Mouse (Mus musculus) liver, embryonic 13.5 days (tissue): ENCODE data around the gene Phkg1. TPM values are rescaled to one million over a fixed set of nuclear protein-coding genes. Genes with fewer than 3 reads are reported as not detected.
"Not testable (repeated sequence)": the region's sequence is repeated elsewhere in the genome, so short reads cannot be mapped to it uniquely, and the experiment has no call there.

Experiments
- ATAC-seq: fragments of 200-750 bp; cut with Nextera tagmentation; 2 replicates; pipeline ENCODE4 v1.8.0; 2017; ENCODE audit warnings: low read depth, mild to moderate bottlenecking, moderate number of reproducible peaks, moderate library complexity
- DNase-seq: peaks from one replicate; pipeline ENCODE4 v3.0.0; 2022
- H3K27ac ChIP-seq: fragments of 300-500 bp; sonication (generic); 2 replicates; pipeline ENCODE4 v1.5.1; 2015; ENCODE audit warnings: moderate library complexity, mild to moderate bottlenecking, inconsistent platforms
- H3K27me3 ChIP-seq: fragments of 300-500 bp; sonication (generic); 2 replicates; pipeline ENCODE4 v1.6.1; 2015; ENCODE audit warnings: mild to moderate bottlenecking, inconsistent platforms
- H3K36me3 ChIP-seq: fragments of 300-500 bp; sonication (generic); 2 replicates; pipeline ENCODE4 v1.6.1; 2015; ENCODE audit warnings: mild to moderate bottlenecking, inconsistent platforms
- H3K4me1 ChIP-seq: fragments of 300-500 bp; sonication (generic); replicated peaks from 2 replicates; pipeline ENCODE4 v1.6.1; 2015; ENCODE audit warnings: inconsistent platforms
- H3K4me2 ChIP-seq: fragments of 300-500 bp; sonication (generic); 2 replicates; pipeline ENCODE4 v1.6.1; 2015; ENCODE audit warnings: inconsistent platforms, mild to moderate bottlenecking, moderate library complexity
- H3K4me3 ChIP-seq: fragments of 300-500 bp; sonication (generic); replicated peaks from 2 replicates; pipeline ENCODE4 v1.5.1; 2015; ENCODE audit warnings: mild to moderate bottlenecking, inconsistent platforms
- H3K9ac ChIP-seq: fragments of 300-500 bp; sonication (generic); 2 replicates; pipeline ENCODE4 v1.6.1; 2015; ENCODE audit warnings: mild to moderate bottlenecking, inconsistent platforms
- H3K9me3 ChIP-seq: fragments of 300-500 bp; sonication (generic); replicated peaks from 2 replicates; pipeline ENCODE4 v1.6.1; 2016; ENCODE audit warnings: inconsistent platforms
- WGBS: fragments of 180-500 bp; shearing (Covaris S2); methylation state at CpG from one replicate; pipeline ENCODE4 v1.1.7; 2015; ENCODE audit not compliant: insufficient replicate concordance; 5-methylcytosine and 5-hydroxymethylcytosine counted together
- polyA plus RNA-seq: library from polyadenylated mRNA; unstranded; fragments of >200 nt; fragmentation: Nextera tagmentation; extraction: Ambion mirVana; gene quantifications from 2 replicates; pipeline ENCODE4 v1.2.1, GENCODE M21; 2015

Gene Phkg1
- polyA plus RNA-seq, 1 experiment from 2014 or later = 0.18 TPM

GRCm38 (mm10) chr5:129924820-129925452, 26.6 kb upstream of the Phkg1 start:
- DNase-seq = no peak
- peaks cover 8% of the 10 kb centered on the region for H3K4me1 ChIP-seq
- H3K27me3 ChIP-seq = no peaks in the 10 kb centered on the region
- H3K27ac ChIP-seq = no peak overlapping the region
- no peak for ATAC-seq
- WGBS = 63% methylated on average over 8 of the region's 8 CpGs
- H3K4me2 ChIP-seq = no peak overlapping the region
- no peak overlapping the region for H3K4me3 ChIP-seq
- no peaks in the 10 kb centered on the region for H3K9me3 ChIP-seq
- no peaks in the 10 kb centered on the region for H3K36me3 ChIP-seq
- H3K9ac ChIP-seq = no peak overlapping the region

GRCm38 (mm10) chr5:129921972-129922371, 23.6 kb upstream of the Phkg1 start:
- no peak overlapping the region for H3K4me2 ChIP-seq
- no peak overlapping the region for H3K4me3 ChIP-seq
- no peaks in the 10 kb centered on the region for H3K9me3 ChIP-seq
- H3K36me3 ChIP-seq = no peaks in the 10 kb centered on the region
- no peak for DNase-seq
- no peak for ATAC-seq
- peaks cover 15% of the 10 kb centered on the region for H3K4me1 ChIP-seq
- 88% methylated on average over 4 of the region's 4 CpGs for WGBS
- H3K9ac ChIP-seq = no peak overlapping the region
- H3K27me3 ChIP-seq = no peaks in the 10 kb centered on the region
- H3K27ac ChIP-seq = no peak overlapping the region

- Histone ChIP-seq H3K27me3 (no peaks in the 10 kb centered on the region), H3K4me3 (no peak overlapping the region), H3K9ac (no peak overlapping the region), H3K4me1 (peaks cover 15% of the 10 kb centered on the region), H3K4me2 (no peak overlapping the region), H3K36me3 (no peaks in the 10 kb centered on the region), H3K9me3 (no peaks in the 10 kb centered on the region), H3K27ac (peak overlapping the region; percentile 9; the same call in 1 of the 2 replicates)
- 70% methylated on average over 8 of the region's 8 CpGs for WGBS
- ATAC-seq (no peak), DNase-seq (no peak)
These were observed 21.0 kb upstream of the Phkg1 start for GRCm38 (mm10) chr5:129919320-129919719.

- WGBS = 71% methylated on average over 9 of the region's 9 CpGs
- Histone ChIP-seq H3K27ac (peak overlapping the region; percentile 9; the same call in 1 of the 2 replicates), H3K36me3 (no peaks in the 10 kb centered on the region), H3K27me3 (no peaks in the 10 kb centered on the region), H3K4me1 (peaks cover 15% of the 10 kb centered on the region), H3K9me3 (no peaks in the 10 kb centered on the region), H3K4me3 (no peak overlapping the region), H3K4me2 (no peak overlapping the region), H3K9ac (no peak overlapping the region)
- ATAC-seq (no peak), DNase-seq (no peak)
These were observed 20.4 kb upstream of the Phkg1 start for GRCm38 (mm10) chr5:129918752-129919151.

- Histone ChIP-seq H3K9me3 (no peaks in the 10 kb centered on the region), H3K27me3 (no peaks in the 10 kb centered on the region), H3K9ac (no peak overlapping the region), H3K27ac (no peak overlapping the region), H3K4me2 (no peak overlapping the region), H3K36me3 (no peaks in the 10 kb centered on the region), H3K4me1 (peaks cover 15% of the 10 kb centered on the region), H3K4me3 (no peak overlapping the region)
- DNase-seq (peak; percentile 18), ATAC-seq (0 out of 2 replicates have a peak, but pooled peaks have one; percentile 29)
- 73% methylated on average over 24 of the region's 24 CpGs for WGBS
These were observed 19.8 kb upstream of the Phkg1 start for GRCm38 (mm10) chr5:129918065-129918651.

GRCm38 (mm10) chr5:129915491-129915890, 17.1 kb upstream of the Phkg1 start:
- peaks cover 14% of the 10 kb centered on the region for H3K4me1 ChIP-seq
- H3K4me3 ChIP-seq, H3K27ac ChIP-seq, H3K27me3 ChIP-seq, H3K36me3 ChIP-seq, H3K9me3 ChIP-seq, H3K9ac ChIP-seq, H3K4me2 ChIP-seq, DNase-seq, ATAC-seq: not testable (repeated sequence)
- 83% methylated on average over 11 of the region's 11 CpGs for WGBS

GRCm38 (mm10) chr5:129914024-129914423, 15.7 kb upstream of the Phkg1 start:
- Histone ChIP-seq H3K9me3 (no peaks in the 10 kb centered on the region), H3K4me3 (no peak overlapping the region), H3K27me3 (peaks cover 9% of the 10 kb centered on the region), H3K4me1 (peaks cover 18% of the 10 kb centered on the region), H3K27ac (no peak overlapping the region), H3K4me2 (no peak overlapping the region), H3K36me3 (no peaks in the 10 kb centered on the region), H3K9ac (no peak overlapping the region)
- WGBS = 20% methylated on average over 2 of the region's 2 CpGs
- DNase-seq (peak; percentile 12), ATAC-seq (no peak)

GRCm38 (mm10) chr5:129909591-129909990, 11.2 kb upstream of the Phkg1 start:
- no peak for DNase-seq
- no peak overlapping the region for H3K27ac ChIP-seq
- no peak overlapping the region for H3K9ac ChIP-seq
- H3K27me3 ChIP-seq = peaks cover 10% of the 10 kb centered on the region
- H3K4me2 ChIP-seq = peak overlapping the region; percentile 98
- H3K4me1 ChIP-seq = peaks cover 28% of the 10 kb centered on the region
- H3K36me3 ChIP-seq = no peaks in the 10 kb centered on the region
- WGBS = 64% methylated on average over 7 of the region's 7 CpGs
- H3K4me3 ChIP-seq = peak overlapping the region; percentile 76; the same call in 1 of the 2 replicates
- H3K9me3 ChIP-seq = no peaks in the 10 kb centered on the region
- no peak for ATAC-seq

- H3K9ac ChIP-seq = peak overlapping the region; percentile 83
- no peak for DNase-seq
- no peaks in the 10 kb centered on the region for H3K36me3 ChIP-seq
- no peak for ATAC-seq
- peaks cover 10% of the 10 kb centered on the region for H3K27me3 ChIP-seq
- H3K4me1 ChIP-seq = peaks cover 28% of the 10 kb centered on the region
- H3K4me2 ChIP-seq = peak overlapping the region; percentile 98
- no peaks in the 10 kb centered on the region for H3K9me3 ChIP-seq
- H3K27ac ChIP-seq = no peak overlapping the region
- peak overlapping the region; percentile 76 for H3K4me3 ChIP-seq
- 64% methylated on average over 9 of the region's 9 CpGs for WGBS
These were observed 10.8 kb upstream of the Phkg1 start for GRCm38 (mm10) chr5:129909147-129909546.

GRCm38 (mm10) chr5:129908242-129908965, 10.1 kb upstream of the Phkg1 start, which contains the start of gene Nupr1l:
Nupr1l (plus strand) TSS chr5:129908540.
- H3K9me3 ChIP-seq = no peaks in the 10 kb centered on the region
- H3K4me2 ChIP-seq = peak within 1 kb of the TSS; percentile 98
- peak within 1 kb of the TSS; percentile 63 for H3K27ac ChIP-seq
- peaks cover 28% of the 10 kb centered on the region for H3K4me1 ChIP-seq
- H3K36me3 ChIP-seq = no peaks in the 10 kb centered on the region
- 1% methylated on average over 63 of the region's 63 CpGs for WGBS
- peaks cover 10% of the 10 kb centered on the region for H3K27me3 ChIP-seq
- peak; percentile 95 for ATAC-seq
- peak; percentile 83 for DNase-seq
- peak within 1 kb of the TSS; percentile 76 for H3K4me3 ChIP-seq
- peak within 1 kb of the TSS; percentile 83 for H3K9ac ChIP-seq

GRCm38 (mm10) chr5:129907775-129908174, 9.4 kb upstream of the Phkg1 start:
- Histone ChIP-seq H3K27me3 (peaks cover 10% of the 10 kb centered on the region), H3K4me3 (peak overlapping the region; percentile 76), H3K4me1 (peaks cover 28% of the 10 kb centered on the region), H3K9ac (no peak overlapping the region), H3K4me2 (peak overlapping the region; percentile 98), H3K9me3 (no peaks in the 10 kb centered on the region), H3K27ac (no peak overlapping the region), H3K36me3 (no peaks in the 10 kb centered on the region)
- ATAC-seq (no peak), DNase-seq (no peak)
- WGBS = 21% methylated on average over 4 of the region's 4 CpGs
